Mouse (Mus musculus): ENCODE results near the gene Six6.
A peak's percentile ranks its signal among the peaks of the same experiment; 100 is the strongest.

The Six6 gene

DNA sequence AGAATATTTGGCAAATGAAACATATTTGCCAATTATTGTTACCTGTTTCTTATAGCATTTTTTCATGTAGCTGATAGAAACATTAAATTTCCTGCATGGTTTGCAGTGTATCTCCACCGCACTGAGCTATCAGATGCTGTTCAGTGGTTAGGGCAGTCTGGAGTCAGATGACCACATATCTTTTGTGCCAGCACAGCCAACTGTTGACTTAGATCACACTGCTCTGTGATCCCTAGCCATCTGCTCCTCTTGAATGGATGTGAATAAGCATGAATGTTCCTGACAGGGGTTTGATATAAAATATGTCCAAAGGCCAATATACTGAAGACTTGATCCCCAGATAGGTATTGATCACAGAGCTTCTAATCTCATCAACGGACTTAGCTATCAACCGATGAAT, 18.8 kb downstream of the Six6 start:
- no peak for DNase-seq

GRCm38 (mm10) chr12:72962761-72963160, 23.1 kb downstream of the Six6 start:
- no peak for DNase-seq

DNA sequence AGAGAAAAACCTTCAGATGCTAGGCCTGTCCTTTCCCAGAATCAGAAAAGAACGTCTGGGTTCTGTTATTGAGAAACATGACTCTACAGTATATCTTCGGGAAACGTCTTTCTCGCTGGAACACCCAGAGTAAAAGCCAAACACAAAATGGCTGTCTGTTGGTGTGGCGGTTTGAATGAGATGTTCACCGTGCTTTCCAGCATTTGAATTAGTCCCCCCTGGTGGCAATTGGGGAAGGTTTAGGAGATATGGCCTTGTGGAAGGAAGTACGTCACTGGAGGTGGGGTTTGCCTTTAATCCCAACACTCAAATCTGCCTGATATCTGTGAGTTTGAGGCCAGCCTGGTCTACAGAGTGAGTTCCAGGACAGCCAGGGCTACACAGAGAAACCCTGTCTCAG, 27.8 kb downstream of the Six6 start:
- DNase-seq, result no peak

GRCm38 (mm10) chr12:72970620-72971019, 30.9 kb downstream of the Six6 start:
- DNase-seq, result no peak

- peak; percentile 43 for DNase-seq
Measured at GRCm38 (mm10) chr12:72973161-72973560, 33.5 kb downstream of the Six6 start.

- no peak for DNase-seq
Measured at GRCm38 (mm10) chr12:72976172-72976571, 36.5 kb downstream of the Six6 start.

DNA sequence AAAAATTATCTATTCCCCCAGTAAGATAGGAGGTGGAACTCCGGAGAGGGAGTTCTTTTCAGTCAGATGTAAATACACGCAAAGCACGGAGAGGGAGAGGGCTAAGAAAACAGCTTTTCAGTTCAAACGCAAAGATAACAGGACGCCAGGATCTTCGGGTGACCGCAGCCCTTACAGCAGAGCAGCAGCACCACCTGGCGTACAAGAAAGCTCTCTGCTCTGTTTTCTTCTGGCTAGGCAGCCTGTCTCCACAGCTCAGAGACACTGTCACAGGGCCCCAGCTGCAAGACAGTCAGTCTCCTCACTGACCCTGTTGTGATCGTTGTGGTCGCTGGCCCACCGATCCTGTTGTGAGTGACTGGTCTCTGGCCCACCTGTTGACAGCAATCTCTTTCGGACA, 37.0 kb downstream of the Six6 start:
- DNase-seq, result peak; percentile 76

DNA sequence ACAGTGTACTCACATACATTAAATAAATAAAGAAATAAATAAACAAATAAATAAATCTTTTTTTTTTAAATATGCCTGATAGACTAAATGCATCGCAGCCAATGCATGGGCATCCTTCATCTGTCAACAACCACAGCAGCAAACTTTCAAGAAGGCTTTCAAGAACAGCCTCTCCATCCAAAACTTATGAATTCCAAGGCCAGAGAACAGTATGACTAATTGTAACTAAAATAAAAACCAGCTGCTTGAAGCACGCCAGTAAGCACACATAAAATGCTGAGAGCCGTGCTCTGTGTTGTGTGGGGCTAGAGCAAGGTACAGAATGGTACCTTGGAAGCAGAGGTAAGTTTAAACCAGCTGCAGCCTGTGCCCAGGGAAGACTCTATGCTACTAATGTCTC, 38.2 kb downstream of the Six6 start:
- no peak for DNase-seq

DNA sequence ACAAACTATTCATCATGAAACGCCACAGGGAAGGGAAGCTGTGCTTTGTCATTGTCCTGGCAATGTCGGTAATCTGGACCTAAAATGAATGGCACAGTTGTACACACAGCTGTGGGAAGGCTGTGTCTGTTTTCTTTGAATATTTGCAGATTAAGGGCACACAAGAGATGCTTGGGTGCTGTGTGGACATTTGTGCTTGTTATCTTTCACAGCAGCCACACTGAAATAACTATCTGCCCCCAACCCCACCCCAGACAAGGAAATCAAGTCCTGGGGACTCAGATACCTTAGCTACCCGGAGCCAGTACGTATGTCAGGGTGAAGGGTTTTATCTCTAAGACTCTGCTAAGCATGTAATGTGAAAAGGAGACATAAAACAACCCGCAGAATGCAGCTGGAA, 39.5 kb downstream of the Six6 start:
- no peak for DNase-seq

- no peak for DNase-seq
Measured at GRCm38 (mm10) chr12:72982616-72983015, 42.9 kb downstream of the Six6 start.

- DNase-seq, result no peak
Measured at GRCm38 (mm10) chr12:72983071-72983857, 43.6 kb downstream of the Six6 start.

Data from thymus, postnatal 14 days (tissue).